Mouse (Mus musculus) embryo, embryonic 10.5 days (tissue): Measurements from ENCODE around the gene Nme4.
A peak's percentile ranks its signal among the peaks of the same experiment; 100 is the strongest.
"Not testable (repeated sequence)": the region's sequence is repeated elsewhere in the genome, so short reads cannot be mapped to it uniquely, and the experiment has no call there.

Source experiments
- DNase-seq: peaks from one replicate; pipeline ENCODE4 v3.0.0-alpha.2; 2015; ENCODE audit warnings: low spot score

Gene Nme4

GRCm38 (mm10) chr17:26095121-26095740, at the start of gene Nme4:
Gene Nme4 (minus strand): TSS chr17:26095602.
- peak; percentile 79 for DNase-seq

GRCm38 (mm10) chr17:26143386-26143785, 48.0 kb upstream of the Nme4 start:
- no peak for DNase-seq

- no peak for DNase-seq
These were observed 47.4 kb upstream of the Nme4 start for GRCm38 (mm10) chr17:26142796-26143195.

- peak; percentile 38 for DNase-seq
These were observed 43.5 kb upstream of the Nme4 start for GRCm38 (mm10) chr17:26138901-26139381.

GRCm38 (mm10) chr17:26138239-26138836, 42.9 kb upstream of the Nme4 start, which contains the start of gene Axin1:
Gene Axin1 (plus strand): TSS chr17:26138688.
- DNase-seq: peak; percentile 98

- DNase-seq: no peak
These were observed 42.3 kb upstream of the Nme4 start for GRCm38 (mm10) chr17:26137751-26138130.

- DNase-seq: no peak
These were observed 41.8 kb upstream of the Nme4 start for GRCm38 (mm10) chr17:26137106-26137750.

GRCm38 (mm10) chr17:26131856-26132853, 36.8 kb upstream of the Nme4 start:
- no peak for DNase-seq

- DNase-seq: no peak
These were observed 35.8 kb upstream of the Nme4 start for GRCm38 (mm10) chr17:26131062-26131732.

- no peak for DNase-seq
These were observed 29.8 kb upstream of the Nme4 start for GRCm38 (mm10) chr17:26125226-26125625.

GRCm38 (mm10) chr17:26124560-26124959, 29.2 kb upstream of the Nme4 start:
- DNase-seq: no peak

- peak; percentile 98 for DNase-seq
These were observed 27.9 kb upstream of the Nme4 start, which contains the start of gene Mrpl28 for GRCm38 (mm10) chr17:26123267-26123684. Gene Mrpl28 (plus strand): TSS chr17:26123500.

- no peak for DNase-seq
These were observed 27.2 kb upstream of the Nme4 start for GRCm38 (mm10) chr17:26122431-26123140.

- peak; percentile 73 for DNase-seq
These were observed 24.6 kb upstream of the Nme4 start for GRCm38 (mm10) chr17:26119766-26120710.

- no peak for DNase-seq
These were observed 21.3 kb upstream of the Nme4 start for GRCm38 (mm10) chr17:26116503-26117258.

GRCm38 (mm10) chr17:26115956-26116487, 20.6 kb upstream of the Nme4 start:
- DNase-seq: no peak

GRCm38 (mm10) chr17:26115205-26115898, 19.9 kb upstream of the Nme4 start:
- no peak for DNase-seq

GRCm38 (mm10) chr17:26114461-26114860, 19.1 kb upstream of the Nme4 start:
- not testable (repeated sequence) for DNase-seq
